Mouse (Mus musculus): Measurements from ENCODE around the gene Lamc1.

Lamc1 gene

GRCm38 (mm10) chr1:153191943-153192329 lies 140.7 kb downstream of the Lamc1 start:
- peak; percentile 53 for DNase-seq (ENCODE audit: low read depth, low spot score)

GRCm38 (mm10) chr1:153191237-153191942 lies 141.2 kb downstream of the Lamc1 start:
- DNase-seq (ENCODE audit: low read depth, low spot score): no peak

- DNase-seq (ENCODE audit: low read depth, low spot score): no peak
Observed at GRCm38 (mm10) chr1:153188081-153188480, 144.5 kb downstream of the Lamc1 start.

GRCm38 (mm10) chr1:153185828-153186803 lies 146.5 kb downstream of the Lamc1 start, which contains the start of gene Lamc2:
Lamc2 (minus strand) TSS chr1:153186447.
- no peak for DNase-seq (ENCODE audit: low read depth, low spot score)

GRCm38 (mm10) chr1:153180586-153181289 lies 151.8 kb downstream of the Lamc1 start:
- DNase-seq (ENCODE audit: low read depth, low spot score): peak; percentile 62

GRCm38 (mm10) chr1:153180160-153180559 lies 152.4 kb downstream of the Lamc1 start:
- DNase-seq (ENCODE audit: low read depth, low spot score): no peak

GRCm38 (mm10) chr1:153174801-153175200 lies 157.8 kb downstream of the Lamc1 start:
- DNase-seq (ENCODE audit: low read depth, low spot score): peak; percentile 53

- DNase-seq (ENCODE audit: low read depth, low spot score): peak; percentile 79
Observed at GRCm38 (mm10) chr1:153173276-153173675, 159.3 kb downstream of the Lamc1 start.

GRCm38 (mm10) chr1:153172291-153172731 lies 160.3 kb downstream of the Lamc1 start:
- no peak for DNase-seq (ENCODE audit: low read depth, low spot score)

- DNase-seq (ENCODE audit: low read depth, low spot score): peak; percentile 38
Observed at GRCm38 (mm10) chr1:153171011-153171410, 161.6 kb downstream of the Lamc1 start.
